Mouse (Mus musculus) kidney, embryonic 15.5 days (tissue): Measurements from ENCODE around the gene Slc44a1. TPM values are rescaled to one million over a fixed set of nuclear protein-coding genes. Genes with fewer than 3 reads are reported as not detected.

Experiments
- ATAC-seq: fragments of 200-750 bp; cut with Nextera tagmentation; replicated peaks from 2 replicates; pipeline ENCODE4 v1.8.0; 2017; ENCODE audit warnings: moderate TSS enrichment; ENCODE audit not compliant: low FRiP score
- H3K27ac ChIP-seq: fragments of 300-500 bp; sonication (generic); 2 replicates; pipeline ENCODE4 v1.5.1; 2015; ENCODE audit warnings: mild to moderate bottlenecking, inconsistent platforms
- H3K27me3 ChIP-seq: fragments of 300-500 bp; sonication (generic); 2 replicates; pipeline ENCODE4 v1.6.1; 2015; ENCODE audit warnings: inconsistent platforms
- H3K36me3 ChIP-seq: fragments of 300-500 bp; sonication (generic); 2 replicates; pipeline ENCODE4 v1.6.1; 2015; ENCODE audit warnings: inconsistent platforms
- H3K4me1 ChIP-seq: fragments of 300-500 bp; sonication (generic); 2 replicates; pipeline ENCODE4 v1.6.1; 2015; ENCODE audit warnings: inconsistent platforms
- H3K4me2 ChIP-seq: fragments of 300-500 bp; sonication (generic); 2 replicates; pipeline ENCODE4 v1.6.1; 2015; ENCODE audit warnings: moderate library complexity, mild to moderate bottlenecking, inconsistent platforms
- H3K4me3 ChIP-seq: fragments of 300-500 bp; sonication (generic); replicated peaks from 2 replicates; pipeline ENCODE4 v1.5.1; 2015; ENCODE audit warnings: mild to moderate bottlenecking, inconsistent platforms
- H3K9ac ChIP-seq: fragments of 300-500 bp; sonication (generic); 2 replicates; pipeline ENCODE4 v1.6.1; 2015; ENCODE audit warnings: mild to moderate bottlenecking, inconsistent platforms
- H3K9me3 ChIP-seq: fragments of 300-500 bp; sonication (generic); replicated peaks from 2 replicates; pipeline ENCODE4 v1.6.1; 2016; ENCODE audit warnings: inconsistent platforms
- WGBS: fragments of 180-500 bp; shearing (Covaris S2); methylation state at CpG from one replicate; pipeline ENCODE4 v1.1.7; 2015; ENCODE audit warnings: mixed read lengths; 5-methylcytosine and 5-hydroxymethylcytosine counted together
- polyA plus RNA-seq: library from polyadenylated mRNA; unstranded; fragments of >200 nt; fragmentation: Nextera tagmentation; extraction: Ambion mirVana; gene quantifications from 2 replicates; pipeline ENCODE4 v1.2.1, GENCODE M21; 2015

The Slc44a1 gene
- polyA plus RNA-seq, 1 experiment from 2014 or later: 38.0 TPM

DNA sequence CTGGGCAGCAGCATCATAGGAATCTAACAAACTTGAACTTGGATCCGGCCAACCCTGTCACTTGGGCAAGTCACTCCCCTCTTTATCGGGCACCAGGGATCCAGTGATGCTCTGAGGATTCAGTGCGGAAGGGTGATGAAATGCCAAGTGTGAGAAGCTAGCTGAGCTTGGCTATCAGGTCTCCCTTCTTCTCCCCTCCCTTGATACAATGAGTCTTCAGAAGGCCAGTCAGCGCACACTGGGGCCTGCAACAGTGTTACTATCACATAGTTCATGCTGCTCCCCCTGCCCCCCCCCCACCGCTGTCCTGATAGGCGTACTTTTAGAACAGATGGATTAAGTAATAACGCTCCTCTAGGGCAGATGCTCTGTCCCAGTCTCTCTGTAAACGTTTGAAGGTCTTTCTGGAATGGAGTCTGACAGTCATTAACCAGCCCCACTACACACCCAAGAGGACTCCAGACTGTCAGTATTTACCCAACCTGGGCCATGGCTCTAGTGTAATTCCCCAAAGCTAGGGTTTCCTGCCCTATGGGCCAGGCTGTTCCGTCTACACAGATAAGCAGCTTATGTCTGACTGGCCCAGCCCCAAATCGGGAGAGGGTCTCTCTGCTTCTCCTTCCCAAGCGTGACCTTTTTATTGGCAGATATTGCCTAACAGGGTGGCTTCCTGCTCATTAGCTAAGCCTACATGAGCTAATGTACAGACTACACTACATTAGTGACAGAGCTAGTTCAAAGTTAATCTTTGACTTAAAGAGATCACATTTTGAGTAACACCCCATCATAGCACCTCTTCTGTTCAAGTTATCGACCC, 155.2 kb downstream of the Slc44a1 start:
- Histone ChIP-seq H3K27me3 (no peaks in the 10 kb centered on the region), H3K27ac (peak overlapping the region; percentile 48; the same call in 1 of the 2 replicates), H3K4me2 (no peak overlapping the region), H3K36me3 (no peaks in the 10 kb centered on the region), H3K4me1 (peaks cover 31% of the 10 kb centered on the region), H3K4me3 (no peak overlapping the region), H3K9ac (no peak overlapping the region), H3K9me3 (no peaks in the 10 kb centered on the region)
- peak; percentile 65 for ATAC-seq
- 75% methylated on average over 12 of the region's 12 CpGs for WGBS

DNA sequence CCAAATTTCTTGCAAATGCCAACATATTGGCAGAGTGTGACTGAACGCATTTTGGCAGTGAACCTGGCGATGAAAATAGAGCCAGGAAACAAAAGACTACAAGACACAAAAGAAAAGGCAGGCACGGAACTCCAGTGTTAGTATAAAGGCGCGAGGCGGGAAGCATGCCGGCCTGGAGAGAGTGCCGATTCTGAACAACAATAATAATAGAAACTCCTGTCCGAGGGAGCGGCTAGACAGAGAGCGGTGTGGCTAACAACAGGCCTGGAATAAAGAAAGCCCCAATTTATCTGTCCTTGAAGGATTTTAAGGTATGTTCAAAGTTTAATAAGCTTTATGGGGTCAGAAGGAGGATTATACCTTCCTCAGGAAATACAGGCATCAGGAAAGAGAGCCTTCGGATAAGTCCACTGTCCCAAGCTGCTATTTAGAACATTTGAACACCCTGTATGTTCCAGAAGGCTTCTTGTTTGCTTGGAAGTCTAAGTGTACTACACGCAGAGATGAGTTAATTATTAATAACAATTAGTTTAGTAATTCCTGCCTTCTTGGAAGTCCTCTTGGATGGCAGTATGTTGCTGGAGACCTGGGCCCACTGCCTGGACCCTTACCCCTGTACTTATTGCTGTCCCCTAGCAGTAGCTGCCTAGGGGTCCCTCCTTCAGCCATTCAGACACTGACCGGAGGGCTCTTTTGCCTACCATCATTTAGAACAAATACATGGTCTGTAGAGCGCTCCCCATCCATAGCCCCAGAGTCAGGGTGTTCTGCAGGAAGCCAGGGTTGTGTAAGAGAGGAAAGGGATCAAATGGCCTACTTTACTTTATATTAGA, 156.1 kb downstream of the Slc44a1 start:
- H3K9ac ChIP-seq: no peak overlapping the region
- 69% methylated on average over 15 of the region's 15 CpGs for WGBS
- ATAC-seq: peak; percentile 47; the same call in 1 of the 2 replicates
- peaks cover 31% of the 10 kb centered on the region for H3K4me1 ChIP-seq
- H3K27ac ChIP-seq: peak overlapping the region; percentile 48; the same call in 1 of the 2 replicates
- no peak overlapping the region for H3K4me2 ChIP-seq
- H3K9me3 ChIP-seq: no peaks in the 10 kb centered on the region
- no peak overlapping the region for H3K4me3 ChIP-seq
- H3K27me3 ChIP-seq: no peaks in the 10 kb centered on the region
- no peaks in the 10 kb centered on the region for H3K36me3 ChIP-seq

DNA sequence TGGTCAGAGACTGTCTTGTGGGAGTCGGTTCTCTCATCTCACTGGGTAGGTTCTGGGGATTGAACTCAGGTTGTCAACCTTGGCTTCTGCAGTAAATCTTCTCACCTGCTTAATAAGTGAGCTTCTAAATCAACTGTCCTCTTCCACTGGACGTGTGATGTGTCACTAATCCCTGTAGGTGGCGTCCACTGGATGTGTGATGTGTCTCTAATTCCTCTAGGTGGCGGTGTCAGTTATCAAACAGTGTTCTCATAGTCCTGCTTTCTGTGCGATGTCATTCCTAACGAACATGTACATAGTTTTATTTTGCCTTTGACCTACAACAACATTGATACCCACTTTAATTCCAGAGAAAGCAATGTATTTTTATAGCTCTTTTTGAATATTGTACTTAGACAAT, 160.2 kb downstream of the Slc44a1 start:
- H3K27ac ChIP-seq: no peak overlapping the region
- H3K4me3 ChIP-seq: no peak overlapping the region
- no peaks in the 10 kb centered on the region for H3K36me3 ChIP-seq
- WGBS: 45% methylated on average over 6 of the region's 6 CpGs
- peaks cover 16% of the 10 kb centered on the region for H3K4me1 ChIP-seq
- no peak for ATAC-seq
- H3K27me3 ChIP-seq: no peaks in the 10 kb centered on the region
- no peak overlapping the region for H3K4me2 ChIP-seq
- H3K9me3 ChIP-seq: no peaks in the 10 kb centered on the region
- no peak overlapping the region for H3K9ac ChIP-seq

DNA sequence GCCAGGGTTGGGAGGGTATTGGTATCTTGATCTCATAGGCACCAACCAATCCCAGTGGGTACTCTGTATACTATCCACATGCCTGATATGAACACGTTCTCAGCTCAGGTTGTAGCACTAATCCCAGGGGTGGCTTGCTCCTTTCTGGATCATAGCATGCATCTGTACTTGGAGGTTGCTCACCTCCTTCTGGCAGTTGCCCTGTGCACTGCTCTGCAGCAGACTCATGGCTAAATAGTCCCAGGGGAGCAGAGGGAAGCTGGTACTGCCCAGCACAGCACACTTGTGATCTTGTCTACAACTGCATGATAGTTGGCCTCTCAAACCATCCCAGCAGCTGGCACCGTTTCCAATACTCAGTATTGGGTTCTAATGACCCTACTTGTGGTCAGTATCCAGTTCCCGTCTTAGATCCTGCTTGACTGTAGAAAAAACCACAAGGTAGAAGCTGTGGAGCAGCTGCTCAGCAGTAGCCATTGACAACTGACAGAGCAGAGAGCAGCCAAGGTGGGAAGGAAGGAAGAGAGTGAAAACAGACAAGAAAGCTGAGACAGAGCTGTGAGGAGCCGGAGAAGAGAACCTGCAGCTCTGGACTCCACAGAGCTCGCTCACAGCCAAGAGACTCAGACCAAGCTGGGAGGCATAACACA, 174.5 kb downstream of the Slc44a1 start:
- Histone ChIP-seq H3K36me3 (no peaks in the 10 kb centered on the region), H3K4me2 (no peak overlapping the region), H3K9me3 (no peaks in the 10 kb centered on the region), H3K27me3 (no peaks in the 10 kb centered on the region), H3K4me1 (no peaks in the 10 kb centered on the region), H3K4me3 (no peak overlapping the region), H3K9ac (no peak overlapping the region), H3K27ac (no peak overlapping the region)
- no peak for ATAC-seq
- 90% methylated on average over 5 of the region's 5 CpGs for WGBS

DNA sequence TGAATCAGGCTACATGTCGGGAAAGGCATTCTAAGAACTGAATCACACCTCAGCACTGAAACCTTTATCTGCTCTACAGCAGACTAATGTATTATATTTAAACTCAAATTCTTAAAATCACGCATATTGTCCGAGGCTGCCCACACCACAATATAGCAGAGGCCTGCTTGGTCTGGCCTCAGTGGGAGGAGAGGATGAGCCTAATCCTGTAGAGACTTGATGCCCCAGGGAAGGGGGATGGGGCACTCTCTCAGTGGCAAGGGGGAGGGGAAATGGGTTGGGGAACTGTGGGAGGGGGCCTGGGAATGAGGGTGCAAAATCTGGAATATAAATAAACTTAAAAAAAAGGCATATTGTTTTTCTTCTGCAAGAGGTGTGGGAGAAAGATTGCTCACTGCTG, 177.8 kb downstream of the Slc44a1 start:
- H3K4me3 ChIP-seq: no peak overlapping the region
- H3K4me2 ChIP-seq: no peak overlapping the region
- no peaks in the 10 kb centered on the region for H3K27me3 ChIP-seq
- H3K4me1 ChIP-seq: peaks cover 17% of the 10 kb centered on the region
- no peak overlapping the region for H3K9ac ChIP-seq
- ATAC-seq: no peak
- H3K9me3 ChIP-seq: no peaks in the 10 kb centered on the region
- H3K36me3 ChIP-seq: no peaks in the 10 kb centered on the region
- H3K27ac ChIP-seq: no peak overlapping the region
- 42% methylated on average over 3 of the region's 3 CpGs for WGBS

DNA sequence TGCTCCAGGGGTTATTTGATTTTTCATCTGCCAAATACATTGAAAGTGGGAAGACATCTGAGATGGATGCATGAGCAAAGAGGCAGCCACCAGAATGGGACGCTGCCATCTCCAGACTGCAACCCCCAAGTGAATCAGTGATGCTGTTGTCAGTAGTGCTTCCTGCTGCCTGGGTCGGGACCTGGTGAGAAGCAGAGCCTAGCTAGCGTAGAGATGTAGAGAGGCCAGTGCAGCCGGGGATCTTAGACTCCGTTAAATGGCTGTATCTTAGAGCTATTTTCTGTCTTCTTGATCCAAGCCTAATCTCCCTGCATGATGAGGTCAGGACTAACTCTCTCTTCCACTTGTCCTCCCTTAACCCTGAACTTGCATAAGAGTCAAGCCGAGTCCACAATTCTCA, 179.9 kb downstream of the Slc44a1 start:
- Histone ChIP-seq H3K4me2 (no peak overlapping the region), H3K36me3 (no peaks in the 10 kb centered on the region), H3K9ac (no peak overlapping the region), H3K27me3 (no peaks in the 10 kb centered on the region), H3K27ac (no peak overlapping the region), H3K9me3 (no peaks in the 10 kb centered on the region), H3K4me3 (no peak overlapping the region), H3K4me1 (peaks cover 17% of the 10 kb centered on the region)
- no peak for ATAC-seq
- 78% methylated on average over 6 of the region's 6 CpGs for WGBS

DNA sequence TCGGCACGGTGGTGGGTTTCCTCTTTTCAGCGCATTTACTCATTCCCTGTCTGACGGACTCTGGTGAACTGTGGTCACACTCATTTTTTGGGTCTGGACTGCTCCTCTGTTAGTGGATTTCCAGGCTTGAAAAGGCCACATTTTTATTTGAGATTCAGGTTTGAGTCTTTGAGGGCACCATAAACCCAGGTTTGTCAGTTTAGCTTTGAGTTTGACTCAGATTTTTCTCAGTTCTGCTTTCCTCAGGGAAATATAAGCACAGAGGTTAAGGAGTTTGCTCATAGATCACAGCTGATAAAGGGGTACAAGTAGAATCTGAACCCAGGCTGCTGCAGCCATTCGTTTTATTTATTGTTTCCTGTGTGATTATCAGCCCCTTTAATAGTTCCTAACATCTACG, 180.9 kb downstream of the Slc44a1 start:
- Histone ChIP-seq H3K27ac (peak overlapping the region; percentile 73), H3K9ac (no peak overlapping the region), H3K4me2 (peak overlapping the region; percentile 23; the same call in 1 of the 2 replicates), H3K4me1 (peaks cover 17% of the 10 kb centered on the region), H3K9me3 (no peaks in the 10 kb centered on the region), H3K36me3 (no peaks in the 10 kb centered on the region), H3K27me3 (no peaks in the 10 kb centered on the region), H3K4me3 (no peak overlapping the region)
- 27% methylated on average over 6 of the region's 6 CpGs for WGBS
- no peak for ATAC-seq

DNA sequence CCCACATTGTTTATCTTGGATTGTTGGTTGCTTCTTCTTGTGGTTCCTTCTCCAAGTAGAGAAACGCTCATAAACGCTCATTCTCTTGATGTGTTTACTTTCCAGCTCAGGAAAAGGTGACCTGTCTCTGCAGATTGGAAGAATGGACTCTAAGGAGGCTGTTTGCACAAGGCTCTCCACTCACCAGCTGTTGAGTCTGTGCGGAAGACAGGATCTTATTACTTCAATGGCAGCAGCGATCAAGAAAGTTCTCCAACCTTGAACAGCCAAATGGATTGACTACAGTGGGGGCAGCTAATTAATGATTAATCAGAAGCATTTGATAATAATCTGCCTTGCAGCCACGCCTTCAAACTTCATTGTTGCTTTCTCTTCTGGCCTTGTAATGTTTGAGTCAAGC, 181.3 kb downstream of the Slc44a1 start:
- H3K27me3 ChIP-seq: no peaks in the 10 kb centered on the region
- WGBS: 19% methylated on average over 5 of the region's 5 CpGs
- peak overlapping the region; percentile 73 for H3K27ac ChIP-seq
- peak overlapping the region; percentile 23; the same call in 1 of the 2 replicates for H3K4me2 ChIP-seq
- H3K4me1 ChIP-seq: peaks cover 17% of the 10 kb centered on the region
- H3K9ac ChIP-seq: no peak overlapping the region
- no peaks in the 10 kb centered on the region for H3K9me3 ChIP-seq
- ATAC-seq: no peak; the same call in 1 of the 2 replicates
- H3K4me3 ChIP-seq: no peak overlapping the region
- H3K36me3 ChIP-seq: no peaks in the 10 kb centered on the region

DNA sequence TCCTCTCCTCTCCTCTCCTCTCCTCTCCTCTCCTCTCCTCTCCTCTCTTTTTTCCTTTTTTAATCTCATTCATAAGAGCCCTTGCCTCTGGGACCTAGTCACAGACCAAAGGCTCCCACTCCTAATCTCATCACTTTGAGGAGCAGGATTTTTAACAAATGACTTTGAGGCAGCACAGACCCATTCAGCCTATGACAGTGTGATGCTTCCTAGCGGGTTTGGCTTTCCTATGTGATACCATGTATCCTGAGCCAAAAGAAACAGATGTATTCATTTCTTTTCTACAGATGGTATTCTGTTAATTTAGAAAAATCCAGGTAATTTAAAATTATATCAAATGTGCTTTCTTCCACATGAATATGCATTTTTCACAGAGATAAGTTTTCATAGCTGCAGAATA, 183.5 kb downstream of the Slc44a1 start:
- Histone ChIP-seq H3K27me3 (no peaks in the 10 kb centered on the region), H3K9me3 (no peaks in the 10 kb centered on the region), H3K4me2 (no peak overlapping the region), H3K9ac (no peak overlapping the region), H3K4me1 (peaks cover 17% of the 10 kb centered on the region), H3K27ac (no peak overlapping the region), H3K4me3 (no peak overlapping the region), H3K36me3 (no peaks in the 10 kb centered on the region)
- ATAC-seq: no peak
- WGBS: 80% methylated on average over 1 of the region's 1 CpGs

DNA sequence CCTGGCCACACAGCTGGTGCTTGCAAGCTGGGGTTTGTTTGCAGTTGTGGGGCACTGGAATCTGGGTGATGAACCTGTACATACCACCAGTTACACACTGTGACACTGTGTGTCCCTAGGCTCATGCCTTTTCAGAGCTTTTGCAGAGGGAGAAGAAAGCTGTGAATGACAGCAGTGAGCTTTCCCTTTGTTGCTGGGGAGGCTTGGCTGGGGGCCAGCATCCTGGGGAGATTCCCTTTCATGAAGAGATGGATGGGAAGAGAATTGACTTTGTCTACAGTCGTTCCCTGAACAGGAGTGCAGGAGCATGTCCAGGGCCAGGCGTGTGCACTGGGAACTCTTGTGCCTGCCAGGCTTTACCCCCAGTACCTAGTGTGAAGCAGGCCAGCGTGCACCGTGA, 184.6 kb downstream of the Slc44a1 start:
- H3K4me2 ChIP-seq: no peak overlapping the region
- no peak for ATAC-seq

DNA sequence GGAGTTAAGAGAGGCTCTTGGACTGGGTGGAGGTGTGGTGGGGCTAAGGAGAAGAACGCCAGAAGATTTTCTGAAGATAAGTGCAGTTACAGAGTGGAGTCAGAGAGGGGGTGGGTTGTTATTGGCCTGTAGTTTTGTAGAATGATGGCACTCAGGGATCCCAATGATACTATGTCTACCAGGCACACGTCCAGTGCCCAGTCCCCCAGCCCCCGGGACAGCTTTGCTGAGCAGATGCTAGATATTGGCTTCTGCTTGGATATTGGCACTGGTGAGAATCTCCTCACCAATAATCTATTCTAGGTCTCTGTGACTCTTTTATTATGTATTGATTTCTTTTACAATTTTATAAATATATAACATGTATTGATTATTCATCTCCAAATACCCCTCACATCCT, 185.1 kb downstream of the Slc44a1 start:
- no peak for ATAC-seq
- no peaks in the 10 kb centered on the region for H3K9me3 ChIP-seq
- H3K36me3 ChIP-seq: no peaks in the 10 kb centered on the region
- 87% methylated on average over 3 of the region's 3 CpGs for WGBS
- H3K27me3 ChIP-seq: no peaks in the 10 kb centered on the region
- no peak overlapping the region for H3K4me2 ChIP-seq
- peaks cover 17% of the 10 kb centered on the region for H3K4me1 ChIP-seq
- H3K27ac ChIP-seq: no peak overlapping the region
- H3K9ac ChIP-seq: no peak overlapping the region
- H3K4me3 ChIP-seq: no peak overlapping the region

More for the DNA sequence above, 184.6 kb downstream of the Slc44a1 start:
- Histone ChIP-seq H3K4me1 (peaks cover 17% of the 10 kb centered on the region), H3K9me3 (no peaks in the 10 kb centered on the region), H3K36me3 (no peaks in the 10 kb centered on the region), H3K27me3 (no peaks in the 10 kb centered on the region), H3K4me3 (no peak overlapping the region), H3K27ac (no peak overlapping the region), H3K9ac (no peak overlapping the region)
- WGBS: 67% methylated on average over 4 of the region's 4 CpGs

DNA sequence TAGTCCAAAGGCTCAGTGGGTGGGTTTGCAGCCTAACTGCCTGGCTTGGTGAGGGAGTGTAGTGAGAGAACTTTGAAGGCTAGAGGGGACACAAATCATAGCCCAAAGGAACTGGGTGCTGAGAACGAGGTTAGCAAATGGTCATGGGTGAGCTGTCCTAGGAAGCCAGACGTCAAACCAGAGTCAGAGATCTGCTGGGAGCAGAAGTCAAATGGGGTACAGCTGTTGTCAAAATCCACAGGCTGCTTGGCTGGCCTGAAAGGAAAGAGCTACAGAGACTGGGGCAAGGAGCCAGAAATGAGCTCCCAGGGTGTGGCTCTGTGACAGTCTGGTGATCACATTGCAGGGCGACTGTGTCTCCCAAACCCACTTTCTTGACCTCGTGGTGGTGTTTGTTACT, 188.7 kb downstream of the Slc44a1 start:
- 33% methylated on average over 4 of the region's 4 CpGs for WGBS
- Histone ChIP-seq H3K4me3 (no peak overlapping the region), H3K4me2 (no peak overlapping the region), H3K4me1 (peaks cover 3% of the 10 kb centered on the region; the same call in 1 of the 2 replicates), H3K9ac (no peak overlapping the region), H3K27me3 (no peaks in the 10 kb centered on the region), H3K27ac (no peak overlapping the region), H3K9me3 (no peaks in the 10 kb centered on the region), H3K36me3 (no peaks in the 10 kb centered on the region)
- ATAC-seq: peak; percentile 27; the same call in 1 of the 2 replicates
